Mouse (Mus musculus) urinary bladder, postnatal 14 days (tissue): ENCODE data around the gene Dip2b.

Source experiments
- DNase-seq: peaks from one replicate; pipeline ENCODE4 v3.0.0; 2021; ENCODE audit warnings: low spot score

Dip2b gene

GRCm38 (mm10) chr15:100050940-100051339 lies 12.5 kb downstream of the Dip2b start:
- DNase-seq: no peak

DNA sequence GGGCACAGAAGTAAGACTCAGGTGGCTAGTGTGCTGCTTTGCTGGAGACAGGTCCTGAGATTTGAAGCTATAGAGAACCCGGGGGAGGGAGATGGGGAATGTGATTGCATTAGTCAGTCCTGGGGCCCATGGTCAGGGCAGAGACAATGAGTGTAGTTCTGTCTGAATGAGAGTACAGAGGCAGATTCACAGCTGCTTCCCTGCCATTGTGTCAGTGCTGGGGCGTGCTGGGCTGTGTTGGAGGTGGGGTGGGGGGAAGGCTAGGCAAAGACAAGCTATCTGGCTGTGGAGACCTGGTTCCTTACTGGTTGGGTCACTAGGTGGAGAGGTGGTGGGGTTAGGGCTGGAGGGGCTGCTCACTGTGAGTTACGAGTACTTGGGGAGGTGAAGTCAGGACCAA lies 14.3 kb downstream of the Dip2b start:
- no peak for DNase-seq

DNA sequence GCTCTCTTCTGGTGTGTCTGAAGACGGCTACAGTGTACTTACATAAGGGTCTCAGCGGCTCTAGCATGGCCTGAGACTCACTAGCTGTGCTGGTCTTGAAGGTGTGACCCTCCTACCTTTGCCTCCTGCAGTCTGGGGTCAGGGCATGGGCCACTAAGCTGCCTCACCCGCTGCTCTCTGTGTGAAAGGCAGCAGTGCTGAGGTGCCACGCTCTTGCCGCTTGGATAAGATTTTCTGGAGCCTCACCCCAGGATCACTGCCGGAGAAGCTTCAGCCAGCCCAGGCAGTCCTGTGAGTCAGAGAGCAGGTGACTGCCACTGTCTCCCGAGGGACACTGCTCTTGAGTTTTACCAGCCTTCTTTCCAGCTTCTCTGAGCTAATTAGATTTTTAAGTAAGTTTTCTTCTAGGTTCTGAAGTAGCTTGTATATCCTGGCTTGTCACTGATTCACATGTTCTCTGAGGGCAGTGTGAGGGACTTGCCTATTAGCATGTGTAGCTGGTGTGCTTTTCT lies 18.0 kb downstream of the Dip2b start:
- DNase-seq: no peak

DNA sequence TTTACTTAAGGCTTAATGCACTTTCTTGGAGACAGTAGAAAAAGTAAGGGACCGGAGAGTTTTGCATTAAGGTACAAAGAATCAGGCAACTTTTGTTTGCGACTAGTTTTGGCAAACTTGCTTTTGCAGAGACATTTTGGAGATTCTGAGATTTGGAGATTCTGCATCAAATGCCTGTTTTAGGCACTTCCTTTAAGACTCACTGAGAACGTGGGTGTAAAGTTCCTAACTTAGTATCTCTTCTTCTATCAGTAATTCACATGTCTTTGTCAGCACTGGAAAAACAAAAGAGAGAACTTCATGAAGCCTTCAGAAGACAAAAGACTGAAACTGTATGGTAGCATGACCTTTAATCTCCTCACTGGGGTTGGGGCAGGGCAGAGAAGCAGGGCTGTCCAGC lies 19.2 kb downstream of the Dip2b start:
- DNase-seq: no peak

DNA sequence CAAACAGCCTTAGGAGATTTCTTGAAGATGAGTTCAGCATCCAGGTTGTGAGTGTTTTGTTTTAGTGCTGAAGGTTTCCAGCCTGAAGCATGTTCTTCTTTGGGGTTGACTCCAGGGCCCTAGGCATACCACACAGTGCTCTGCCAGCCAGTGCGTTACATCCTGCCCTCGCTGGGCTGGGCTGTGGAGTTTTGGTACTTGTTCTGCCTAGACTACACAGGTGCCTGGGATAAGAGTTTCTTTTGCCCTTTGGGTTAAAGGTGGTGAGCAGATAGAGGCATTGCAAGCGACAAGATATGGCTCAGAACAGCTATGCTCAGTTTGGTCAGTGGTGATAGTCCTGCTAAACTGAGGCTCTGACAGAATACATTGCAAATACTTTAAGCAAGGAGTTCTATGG lies 19.7 kb downstream of the Dip2b start:
- DNase-seq: no peak

DNA sequence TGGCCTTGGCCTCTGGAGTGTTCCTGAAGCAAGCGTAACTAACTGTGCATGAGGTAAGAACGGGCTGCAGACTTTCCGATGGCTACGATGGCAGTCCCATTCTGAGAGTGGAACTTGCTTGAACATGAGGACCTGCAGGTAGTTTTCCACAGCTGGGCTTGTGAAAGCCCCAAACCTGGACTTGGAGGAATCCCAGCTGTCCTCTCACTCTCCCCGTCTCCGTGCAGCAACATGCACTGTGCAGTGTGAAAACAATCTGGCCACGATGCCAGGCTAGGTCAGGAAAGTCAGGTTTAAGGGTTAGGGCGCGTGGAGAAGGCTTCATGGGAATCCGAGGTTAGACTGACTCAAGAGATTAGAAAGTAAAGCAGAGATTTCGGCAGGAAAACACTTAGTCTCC lies 20.4 kb downstream of the Dip2b start:
- no peak for DNase-seq

- no peak for DNase-seq
These were observed 21.3 kb downstream of the Dip2b start for GRCm38 (mm10) chr15:100059626-100060311.

- no peak for DNase-seq
These were observed 22.2 kb downstream of the Dip2b start for GRCm38 (mm10) chr15:100060513-100061140.

- no peak for DNase-seq
These were observed 22.9 kb downstream of the Dip2b start for GRCm38 (mm10) chr15:100061377-100061776.

DNA sequence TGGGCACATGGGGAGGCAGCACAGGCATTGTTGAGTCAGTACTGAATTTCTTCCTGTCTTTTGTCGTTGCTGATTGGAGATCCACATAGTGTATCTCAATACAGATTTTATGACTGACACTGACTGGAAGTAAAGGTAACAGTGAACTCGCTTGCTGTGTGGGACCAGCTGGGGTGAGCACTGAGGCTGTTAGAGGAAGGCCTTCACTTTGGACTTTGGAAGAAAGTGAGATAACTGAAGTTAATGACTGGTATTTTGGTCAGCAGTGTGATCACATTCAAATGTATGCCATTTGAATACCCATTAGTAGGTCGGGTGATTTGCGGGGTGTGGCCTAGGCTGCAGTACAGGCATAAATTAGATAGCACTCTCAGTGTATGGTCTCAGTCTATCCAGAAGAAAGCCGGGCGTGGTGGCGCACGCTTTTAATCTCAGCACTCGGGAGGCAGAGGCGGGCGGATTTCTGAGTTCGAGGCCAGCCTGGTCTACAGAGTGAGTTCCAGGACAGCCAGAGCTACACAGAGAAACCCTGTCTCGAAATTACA lies 24.8 kb downstream of the Dip2b start:
- DNase-seq: no peak

- no peak for DNase-seq
These were observed 28.2 kb downstream of the Dip2b start for GRCm38 (mm10) chr15:100066702-100067101.

GRCm38 (mm10) chr15:100069101-100069500 lies 30.6 kb downstream of the Dip2b start:
- DNase-seq: no peak

DNA sequence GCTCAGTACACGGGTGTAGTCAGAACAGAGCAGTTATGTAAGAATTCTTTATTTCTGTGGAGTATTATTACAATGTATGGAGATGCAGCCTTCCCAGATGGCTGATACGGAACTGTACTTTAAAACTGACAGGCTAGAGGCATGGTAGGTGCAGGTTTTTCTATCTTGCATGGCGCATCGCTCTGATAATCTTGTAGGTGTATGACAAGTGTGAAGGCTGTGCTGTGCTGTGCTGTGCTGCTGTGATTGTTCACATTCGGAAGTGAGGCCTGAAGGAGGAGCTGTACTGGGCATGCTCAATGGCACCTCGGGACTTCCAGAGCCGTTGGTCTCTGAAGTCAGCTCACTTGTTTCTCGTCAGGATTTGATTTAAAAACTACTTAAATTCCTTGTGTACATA lies 31.6 kb downstream of the Dip2b start:
- DNase-seq: no peak

DNA sequence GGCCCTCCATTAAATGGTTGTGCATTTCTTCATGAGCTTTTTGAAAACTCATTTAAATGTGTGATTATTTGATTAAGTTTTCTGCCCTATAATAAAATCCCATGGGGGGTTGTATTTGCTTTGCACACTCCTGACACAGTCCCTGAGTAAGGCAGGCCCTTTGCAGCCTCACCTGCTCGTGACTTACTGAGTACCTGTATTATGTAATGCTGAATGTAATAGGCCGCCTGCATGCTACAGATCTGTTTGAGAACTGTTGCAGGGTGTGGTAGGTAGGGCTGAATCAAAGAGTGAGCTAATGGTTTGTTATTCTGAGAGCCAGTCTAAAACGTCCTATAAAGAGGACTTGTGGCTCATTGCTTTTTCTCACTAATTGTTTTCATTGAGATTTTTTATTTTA lies 33.4 kb downstream of the Dip2b start:
- no peak for DNase-seq

DNA sequence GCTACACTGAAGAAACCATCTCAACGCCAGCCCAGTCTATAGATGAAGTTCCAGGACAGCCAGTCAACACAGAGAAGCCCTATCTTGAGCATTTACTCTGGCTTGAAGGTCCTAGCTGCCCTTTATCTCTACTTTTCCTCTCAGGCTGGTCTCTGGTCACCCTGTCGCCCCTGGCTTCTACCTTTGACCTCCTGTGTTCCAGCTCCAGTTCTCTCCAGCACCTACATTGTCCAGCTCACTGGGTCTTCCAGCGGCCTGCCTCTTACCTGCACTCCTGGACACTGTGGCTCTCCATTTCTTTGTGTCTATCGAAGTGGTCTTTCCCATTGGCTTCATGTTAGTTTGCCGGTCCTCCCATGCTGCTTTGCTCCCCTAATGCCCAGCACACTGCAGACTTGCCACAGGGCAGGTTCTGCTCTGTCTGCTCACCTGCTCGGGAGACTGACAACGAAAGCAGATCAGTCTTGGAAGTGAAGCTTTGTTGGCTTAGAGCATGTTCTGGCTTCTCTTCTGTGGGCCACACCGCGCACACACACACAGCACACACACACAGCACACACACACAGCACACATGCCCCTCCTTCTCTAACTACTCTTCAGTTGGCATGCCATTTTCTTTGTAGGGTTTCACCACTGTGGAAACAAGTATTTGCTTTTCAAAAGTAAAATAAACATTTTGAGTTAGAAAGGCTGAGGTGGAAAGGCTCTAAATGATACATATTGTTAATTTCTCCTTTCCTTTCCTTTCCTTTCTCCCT lies 35.4 kb downstream of the Dip2b start:
- no peak for DNase-seq

- DNase-seq: no peak
These were observed 36.3 kb downstream of the Dip2b start for GRCm38 (mm10) chr15:100074754-100075153.

DNA sequence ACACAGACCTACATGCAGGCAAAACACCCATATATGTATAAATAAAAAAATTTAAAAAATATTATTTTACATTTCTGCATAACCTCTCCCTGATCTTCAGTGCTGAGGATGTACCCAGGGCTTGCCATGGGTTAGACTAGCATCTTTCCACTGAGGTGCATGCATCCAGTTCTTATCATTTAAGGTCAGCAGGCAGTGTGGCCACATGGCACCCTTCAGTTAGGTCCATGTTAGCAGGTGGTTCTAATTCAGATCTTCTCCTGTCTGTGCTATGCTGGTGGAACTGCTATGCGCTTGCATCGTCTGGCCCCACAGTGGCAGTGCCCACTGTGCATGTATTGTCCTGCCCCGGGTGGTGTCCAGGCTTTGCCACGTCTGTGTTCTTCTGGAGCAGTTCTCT lies 37.9 kb downstream of the Dip2b start:
- DNase-seq: no peak

DNA sequence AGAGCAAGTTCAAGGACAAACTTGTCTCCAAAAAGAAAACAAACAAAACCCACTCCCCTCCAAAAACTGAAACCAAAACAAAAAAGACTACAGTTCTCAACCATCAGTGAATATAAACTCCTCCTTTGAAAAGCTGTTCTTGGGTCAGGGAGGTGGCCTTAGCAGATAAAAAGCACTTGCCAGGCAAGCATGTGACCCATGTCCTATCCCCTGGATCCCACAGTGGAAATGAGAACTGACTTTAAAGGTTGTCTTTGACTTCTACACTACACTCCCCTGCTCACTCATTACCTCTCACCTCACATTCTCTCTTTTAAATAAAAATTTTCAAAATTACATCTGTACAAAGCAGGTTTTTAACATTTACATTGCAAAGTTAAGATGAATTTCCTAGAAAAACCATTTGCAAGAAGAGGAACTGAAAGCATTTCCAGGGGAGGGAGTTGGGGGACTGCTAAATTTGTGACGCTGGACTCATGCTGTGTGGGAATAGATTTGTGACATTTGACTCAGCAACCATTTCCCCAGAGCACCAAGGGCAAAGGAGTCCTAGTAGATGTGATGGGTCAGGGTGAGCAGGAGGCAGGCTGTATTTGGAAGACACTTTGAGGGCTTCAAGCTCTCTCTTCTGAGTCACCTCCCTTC lies 42.5 kb downstream of the Dip2b start:
- DNase-seq: no peak

DNA sequence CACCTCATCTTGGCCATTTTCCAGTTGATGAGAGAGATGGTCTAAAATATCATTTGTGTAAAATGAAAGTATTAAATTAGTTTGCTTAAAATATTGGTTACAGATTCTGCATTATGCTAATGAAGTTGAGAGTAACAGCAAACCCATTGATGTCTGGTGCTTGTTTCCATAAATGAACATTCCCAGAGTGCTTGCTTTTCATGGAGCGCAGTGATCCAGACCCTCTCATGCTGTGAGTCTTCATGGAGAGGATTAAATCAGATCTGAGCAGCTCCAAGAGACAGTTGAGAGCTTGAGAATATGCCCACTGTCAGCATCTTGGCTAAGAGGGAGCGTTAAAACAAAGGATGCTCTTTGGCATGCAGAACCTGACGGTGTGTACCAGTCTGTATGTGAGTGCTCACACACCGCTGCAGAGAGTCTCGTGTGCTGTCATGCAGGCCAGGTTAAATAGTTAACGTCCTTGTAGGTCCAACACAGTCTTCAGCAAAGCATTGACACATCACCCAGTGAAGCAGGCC lies 43.1 kb downstream of the Dip2b start:
- DNase-seq: no peak

DNA sequence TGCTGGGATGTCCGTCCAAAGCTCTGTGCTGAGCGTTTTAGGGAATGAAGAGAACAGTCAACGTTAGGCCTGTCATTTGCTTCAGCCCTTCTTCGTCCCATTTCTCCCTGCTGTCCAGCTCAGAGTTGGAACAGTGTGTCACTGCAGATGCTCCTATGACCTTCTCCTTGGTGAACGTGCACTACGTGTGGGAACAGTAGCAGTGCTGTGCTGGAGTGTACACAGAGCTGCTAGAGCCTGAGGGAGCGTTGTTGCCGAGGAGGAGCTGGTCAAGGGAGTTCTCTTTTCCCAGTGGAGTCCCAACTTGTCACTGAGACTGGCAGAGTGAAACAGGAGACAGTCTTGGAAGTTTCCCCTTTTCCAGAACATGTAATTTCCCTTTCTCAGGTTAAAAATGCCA lies 43.6 kb downstream of the Dip2b start:
- no peak for DNase-seq

- DNase-seq: peak; percentile 73
These were observed 44.3 kb downstream of the Dip2b start for GRCm38 (mm10) chr15:100082733-100083132.

DNA sequence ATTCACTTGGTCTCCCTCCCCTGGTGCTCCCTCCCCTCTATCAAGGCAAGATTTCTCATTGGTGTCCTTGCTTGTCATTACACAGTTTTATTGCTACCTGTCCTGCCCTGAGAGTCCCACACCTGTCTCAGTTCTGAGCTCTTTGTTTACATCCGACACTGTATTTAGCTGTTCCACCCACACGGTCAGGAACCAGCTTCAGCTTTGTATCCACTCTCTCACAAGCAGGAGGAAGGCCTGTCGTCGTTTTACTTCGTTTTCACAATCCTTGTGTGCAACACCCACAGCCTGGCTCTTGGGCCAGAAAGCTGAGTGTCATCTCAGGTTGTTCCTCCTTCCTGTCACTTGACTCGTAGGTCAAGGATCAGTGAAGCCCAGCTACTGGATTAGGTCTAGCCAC lies 45.4 kb downstream of the Dip2b start:
- DNase-seq: no peak
